Mouse (Mus musculus): ENCODE data around the gene Enc1. TPM values are rescaled to one million over a fixed set of nuclear protein-coding genes. Genes with fewer than 3 reads are reported as not detected.

The Enc1 gene
- polyA plus RNA-seq, 1 experiment, result 8.5 TPM

- no peaks in the 10 kb centered on the region for H3K36me3 ChIP-seq (ENCODE audit: control insufficient read depth, insufficient read depth, low read length)
- H3K27me3 ChIP-seq (ENCODE audit: control insufficient read depth, insufficient read depth, low read length), result no peaks in the 10 kb centered on the region
- H3K27ac ChIP-seq (ENCODE audit: control insufficient read depth, insufficient read depth, low read depth, low read length), result no peak overlapping the region
- H3K4me3 ChIP-seq (ENCODE audit: control insufficient read depth, low read depth, low read length), result no peak overlapping the region
- TF ChIP-seq POLR2A (IDR thresholded peaks at IDR 0.05; ENCODE audit: control insufficient read depth, low read depth, low read length) (no peak), CTCF (IDR thresholded peaks at IDR 0.05; ENCODE audit: control insufficient read depth, insufficient read depth, insufficient replicate concordance, low read depth, low read length) (no peak)
- no peaks in the 10 kb centered on the region for H3K4me1 ChIP-seq (ENCODE audit: control insufficient read depth, insufficient read depth, low read length)
These were observed 26.2 kb upstream of the Enc1 start for GRCm38 (mm10) chr13:97214583-97215268.

GRCm38 (mm10) chr13:97215563-97215962 is 25.3 kb upstream of the Enc1 start:
- no peaks in the 10 kb centered on the region; the same call in 1 of the 2 replicates for H3K4me1 ChIP-seq (ENCODE audit: control insufficient read depth, insufficient read depth, low read length)
- H3K4me3 ChIP-seq (ENCODE audit: control insufficient read depth, low read depth, low read length), result no peak overlapping the region
- H3K27ac ChIP-seq (ENCODE audit: control insufficient read depth, insufficient read depth, low read depth, low read length), result no peak overlapping the region
- TF ChIP-seq POLR2A (IDR thresholded peaks at IDR 0.05; ENCODE audit: control insufficient read depth, low read depth, low read length) (no peak), CTCF (IDR thresholded peaks at IDR 0.05; ENCODE audit: control insufficient read depth, insufficient read depth, insufficient replicate concordance, low read depth, low read length) (no peak)
- H3K36me3 ChIP-seq (ENCODE audit: control insufficient read depth, insufficient read depth, low read length), result no peaks in the 10 kb centered on the region
- H3K27me3 ChIP-seq (ENCODE audit: control insufficient read depth, insufficient read depth, low read length), result no peaks in the 10 kb centered on the region

GRCm38 (mm10) chr13:97216196-97216595 is 24.7 kb upstream of the Enc1 start:
- Histone ChIP-seq H3K27ac (ENCODE audit: control insufficient read depth, insufficient read depth, low read depth, low read length) (no peak overlapping the region), H3K4me3 (ENCODE audit: control insufficient read depth, low read depth, low read length) (no peak overlapping the region), H3K27me3 (ENCODE audit: control insufficient read depth, insufficient read depth, low read length) (no peaks in the 10 kb centered on the region), H3K36me3 (ENCODE audit: control insufficient read depth, insufficient read depth, low read length) (no peaks in the 10 kb centered on the region), H3K4me1 (ENCODE audit: control insufficient read depth, insufficient read depth, low read length) (no peaks in the 10 kb centered on the region; the same call in 1 of the 2 replicates)
- TF ChIP-seq CTCF (IDR thresholded peaks at IDR 0.05; ENCODE audit: control insufficient read depth, insufficient read depth, insufficient replicate concordance, low read depth, low read length) (no peak), POLR2A (IDR thresholded peaks at IDR 0.05; ENCODE audit: control insufficient read depth, low read depth, low read length) (no peak)

- peaks cover 4% of the 10 kb centered on the region for H3K4me1 ChIP-seq (ENCODE audit: control insufficient read depth, insufficient read depth, low read length)
- no peaks in the 10 kb centered on the region for H3K36me3 ChIP-seq (ENCODE audit: control insufficient read depth, insufficient read depth, low read length)
- no peak overlapping the region for H3K4me3 ChIP-seq (ENCODE audit: control insufficient read depth, low read depth, low read length)
- TF ChIP-seq POLR2A (IDR thresholded peaks at IDR 0.05; ENCODE audit: control insufficient read depth, low read depth, low read length) (no peak), CTCF (IDR thresholded peaks at IDR 0.05; ENCODE audit: control insufficient read depth, insufficient read depth, insufficient replicate concordance, low read depth, low read length) (no peak)
- H3K27ac ChIP-seq (ENCODE audit: control insufficient read depth, insufficient read depth, low read depth, low read length), result no peak overlapping the region
- H3K27me3 ChIP-seq (ENCODE audit: control insufficient read depth, insufficient read depth, low read length), result no peaks in the 10 kb centered on the region
These were observed 20.9 kb upstream of the Enc1 start for GRCm38 (mm10) chr13:97220022-97220421.

- no peak for TF ChIP-seq CTCF (IDR thresholded peaks at IDR 0.05; ENCODE audit: control insufficient read depth, insufficient read depth, insufficient replicate concordance, low read depth, low read length)
- no peak for TF ChIP-seq POLR2A (IDR thresholded peaks at IDR 0.05; ENCODE audit: control insufficient read depth, low read depth, low read length)
- no peak overlapping the region for H3K27ac ChIP-seq (ENCODE audit: control insufficient read depth, insufficient read depth, low read depth, low read length)
- no peaks in the 10 kb centered on the region for H3K36me3 ChIP-seq (ENCODE audit: control insufficient read depth, insufficient read depth, low read length)
- peaks cover 4% of the 10 kb centered on the region for H3K4me1 ChIP-seq (ENCODE audit: control insufficient read depth, insufficient read depth, low read length)
- H3K4me3 ChIP-seq (ENCODE audit: control insufficient read depth, low read depth, low read length), result no peak overlapping the region
- no peaks in the 10 kb centered on the region for H3K27me3 ChIP-seq (ENCODE audit: control insufficient read depth, insufficient read depth, low read length)
These were observed 17.0 kb upstream of the Enc1 start for GRCm38 (mm10) chr13:97223856-97224255.

- Histone ChIP-seq H3K27ac (ENCODE audit: control insufficient read depth, insufficient read depth, low read depth, low read length) (no peak overlapping the region), H3K4me3 (ENCODE audit: control insufficient read depth, low read depth, low read length) (peak overlapping the region; percentile 59), H3K27me3 (ENCODE audit: control insufficient read depth, insufficient read depth, low read length) (no peaks in the 10 kb centered on the region), H3K4me1 (ENCODE audit: control insufficient read depth, insufficient read depth, low read length) (peaks cover 4% of the 10 kb centered on the region), H3K36me3 (ENCODE audit: control insufficient read depth, insufficient read depth, low read length) (no peaks in the 10 kb centered on the region)
- TF ChIP-seq POLR2A (IDR thresholded peaks at IDR 0.05; ENCODE audit: control insufficient read depth, low read depth, low read length) (no peak), CTCF (IDR thresholded peaks at IDR 0.05; ENCODE audit: control insufficient read depth, insufficient read depth, insufficient replicate concordance, low read depth, low read length) (no peak)
These were observed 16.4 kb upstream of the Enc1 start for GRCm38 (mm10) chr13:97224341-97224982.

GRCm38 (mm10) chr13:97225130-97225529 is 15.8 kb upstream of the Enc1 start:
- Histone ChIP-seq H3K4me3 (ENCODE audit: control insufficient read depth, low read depth, low read length) (peak overlapping the region; percentile 59), H3K27me3 (ENCODE audit: control insufficient read depth, insufficient read depth, low read length) (no peaks in the 10 kb centered on the region), H3K36me3 (ENCODE audit: control insufficient read depth, insufficient read depth, low read length) (no peaks in the 10 kb centered on the region), H3K4me1 (ENCODE audit: control insufficient read depth, insufficient read depth, low read length) (peaks cover 4% of the 10 kb centered on the region), H3K27ac (ENCODE audit: control insufficient read depth, insufficient read depth, low read depth, low read length) (no peak overlapping the region)
- TF ChIP-seq CTCF (IDR thresholded peaks at IDR 0.05; ENCODE audit: control insufficient read depth, insufficient read depth, insufficient replicate concordance, low read depth, low read length) (no peak), POLR2A (IDR thresholded peaks at IDR 0.05; ENCODE audit: control insufficient read depth, low read depth, low read length) (peak; percentile 25; the same call in 1 of the 2 replicates)

Data from testis, adult 2 months (tissue).